Mouse (Mus musculus): ENCODE measurements around the gene Samd4.

Gene Samd4

DNA sequence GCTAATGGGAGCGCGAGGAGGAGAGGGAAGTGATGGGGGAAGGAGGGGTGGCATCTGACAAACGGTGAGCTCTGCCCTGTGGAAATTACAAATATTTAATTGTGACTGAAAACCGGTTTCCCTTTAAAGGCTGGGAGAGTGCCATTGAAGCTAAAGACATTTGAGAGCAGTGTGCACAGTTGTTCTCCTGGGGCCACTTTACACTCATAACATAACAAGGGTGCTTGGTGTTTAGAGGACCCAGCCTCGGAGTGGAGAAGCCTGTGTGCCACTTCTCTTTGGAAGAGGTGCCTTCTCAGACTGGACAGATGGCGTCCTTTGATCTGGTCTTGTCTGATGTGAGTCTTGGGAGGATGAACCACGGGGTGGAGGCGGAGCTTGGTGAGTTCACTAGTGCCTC, 26.2 kb downstream of the Samd4 start:
- no peak for DNase-seq (ENCODE audit: low spot score)

DNA sequence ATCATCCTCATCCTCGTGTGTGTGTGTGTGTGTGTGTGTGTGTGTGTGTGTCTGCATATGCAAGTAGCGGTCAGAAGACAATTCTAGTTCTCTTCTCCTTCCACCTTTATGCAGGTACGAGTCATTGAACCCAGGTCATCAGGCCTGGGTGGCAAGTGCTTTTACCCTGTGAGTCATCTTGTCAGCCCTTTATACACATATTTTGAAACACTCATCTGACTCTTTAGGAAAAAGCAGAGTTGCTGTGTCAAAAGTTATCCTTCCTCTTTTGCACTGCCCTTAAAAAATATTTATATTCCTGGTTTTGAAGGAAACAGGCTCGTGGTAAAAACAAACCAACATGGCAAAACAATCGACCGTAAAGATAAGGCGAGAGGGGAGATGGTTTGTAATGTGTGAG, 29.8 kb downstream of the Samd4 start:
- no peak for DNase-seq (ENCODE audit: low spot score)

- DNase-seq (ENCODE audit: low spot score) = no peak
These were observed 31.7 kb downstream of the Samd4 start for GRCm38 (mm10) chr14:46914356-46914755.

- DNase-seq (ENCODE audit: low spot score) = no peak
These were observed 32.9 kb downstream of the Samd4 start for GRCm38 (mm10) chr14:46915555-46915954.

DNA sequence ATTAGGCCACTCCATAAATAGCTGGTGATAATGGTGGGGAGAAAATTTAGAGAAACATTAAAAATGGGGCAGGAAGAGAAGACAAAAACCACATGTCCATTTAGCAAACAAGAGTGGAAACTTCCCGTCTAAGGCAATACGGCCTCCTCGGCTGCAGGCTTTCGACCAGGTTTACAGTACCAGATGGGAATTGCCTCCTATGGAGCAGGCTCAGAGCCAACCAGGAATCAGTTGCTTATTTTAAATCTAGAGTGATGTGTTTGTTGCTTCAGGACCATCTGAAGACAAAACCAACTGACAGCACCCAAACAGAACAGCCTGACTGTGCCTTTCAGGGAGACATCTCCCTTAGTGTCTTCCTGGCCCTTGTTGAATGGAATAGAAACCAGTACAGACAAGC, 33.9 kb downstream of the Samd4 start:
- DNase-seq (ENCODE audit: low spot score) = no peak

GRCm38 (mm10) chr14:46917136-46917535, 34.5 kb downstream of the Samd4 start:
- DNase-seq (ENCODE audit: low spot score) = no peak

GRCm38 (mm10) chr14:46917581-46917980, 34.9 kb downstream of the Samd4 start:
- no peak for DNase-seq (ENCODE audit: low spot score)

- no peak for DNase-seq (ENCODE audit: low spot score)
These were observed 37.8 kb downstream of the Samd4 start for GRCm38 (mm10) chr14:46920496-46920895.

GRCm38 (mm10) chr14:46921178-46921975, 38.7 kb downstream of the Samd4 start:
- no peak for DNase-seq (ENCODE audit: low spot score)

DNA sequence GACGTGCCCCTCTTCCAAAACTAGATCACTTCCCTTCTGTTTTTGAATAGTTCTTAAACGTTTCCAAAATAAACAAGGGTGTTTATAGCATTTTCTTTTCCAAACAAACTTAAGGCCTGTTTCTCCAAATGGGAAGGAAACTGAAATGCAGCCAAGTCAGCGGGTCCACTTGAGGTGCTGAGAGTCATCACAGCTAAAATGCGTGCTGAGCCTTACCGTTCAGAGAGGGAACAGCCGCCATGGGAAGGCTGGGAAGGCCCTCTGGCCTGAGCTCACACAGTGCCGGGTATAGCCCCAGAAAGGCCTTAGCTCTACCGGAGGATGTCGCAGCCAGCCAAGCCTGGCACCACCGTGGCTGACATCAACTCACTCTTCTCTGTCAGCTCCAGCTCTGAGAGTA, 41.3 kb downstream of the Samd4 start:
- no peak for DNase-seq (ENCODE audit: low spot score)

- no peak for DNase-seq (ENCODE audit: low spot score)
These were observed 41.8 kb downstream of the Samd4 start for GRCm38 (mm10) chr14:46924422-46924821.

DNA sequence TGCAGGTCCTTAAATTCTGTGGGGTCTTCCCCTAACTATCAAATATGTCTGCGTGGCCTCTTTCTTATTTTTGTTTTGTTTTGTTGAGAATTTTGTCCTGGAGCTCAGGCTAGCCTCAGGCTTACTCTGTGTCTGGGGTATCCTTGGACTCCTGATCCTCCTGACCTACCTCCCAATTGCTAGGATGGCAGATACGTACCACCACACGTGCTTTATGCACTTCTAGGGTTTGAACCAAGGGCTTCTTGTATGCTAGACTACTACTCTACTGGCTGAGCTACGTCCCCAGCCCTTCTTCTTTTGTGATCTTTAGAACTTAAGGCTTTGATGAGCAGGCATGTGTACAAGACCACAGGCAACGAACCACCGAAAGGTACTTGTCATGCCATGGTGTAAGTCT, 45.9 kb downstream of the Samd4 start:
- DNase-seq (ENCODE audit: low spot score) = no peak

DNA sequence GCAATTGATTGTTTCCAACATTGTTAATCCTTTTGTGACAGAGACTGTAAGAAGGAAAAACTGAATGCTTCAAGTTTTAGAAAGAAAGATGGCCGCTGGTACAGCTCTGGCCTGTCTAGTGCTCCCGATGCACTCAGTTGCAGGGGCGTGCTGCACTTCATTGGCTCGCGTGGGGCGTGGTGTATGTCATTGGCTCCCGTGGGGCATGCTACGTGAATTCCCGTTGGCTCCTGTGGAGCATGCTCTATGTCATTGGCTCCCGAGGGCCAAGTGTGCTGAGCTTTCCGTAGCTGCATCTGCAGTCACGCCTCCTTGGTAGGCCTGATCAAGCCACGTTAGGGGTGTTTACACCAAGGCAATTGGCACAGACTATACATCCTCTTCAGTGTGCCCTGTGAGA, 49.5 kb downstream of the Samd4 start:
- DNase-seq (ENCODE audit: low spot score) = no peak

GRCm38 (mm10) chr14:46932708-46933107, 50.1 kb downstream of the Samd4 start:
- DNase-seq (ENCODE audit: low spot score) = no peak

DNA sequence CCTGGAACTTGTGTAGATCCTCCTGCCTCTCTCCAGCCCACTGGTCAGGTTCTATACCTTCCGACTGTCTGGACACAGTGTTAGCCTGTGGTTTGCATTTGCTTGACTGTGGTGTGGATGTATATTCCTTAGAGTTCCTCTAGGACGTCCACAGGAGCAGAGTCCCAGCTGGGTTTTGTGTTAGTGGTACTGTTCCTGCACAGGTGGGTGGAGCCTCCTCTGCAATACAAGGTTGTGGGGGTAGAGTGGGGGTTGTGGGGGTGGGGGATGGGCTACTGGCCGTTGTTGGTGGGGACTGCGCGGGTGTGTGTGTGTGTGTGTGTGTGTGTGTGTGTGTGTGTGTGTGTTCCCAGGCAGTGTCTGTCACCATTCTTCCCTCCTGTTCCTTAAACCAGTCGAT, 58.4 kb downstream of the Samd4 start:
- DNase-seq (ENCODE audit: low spot score) = no peak

DNA sequence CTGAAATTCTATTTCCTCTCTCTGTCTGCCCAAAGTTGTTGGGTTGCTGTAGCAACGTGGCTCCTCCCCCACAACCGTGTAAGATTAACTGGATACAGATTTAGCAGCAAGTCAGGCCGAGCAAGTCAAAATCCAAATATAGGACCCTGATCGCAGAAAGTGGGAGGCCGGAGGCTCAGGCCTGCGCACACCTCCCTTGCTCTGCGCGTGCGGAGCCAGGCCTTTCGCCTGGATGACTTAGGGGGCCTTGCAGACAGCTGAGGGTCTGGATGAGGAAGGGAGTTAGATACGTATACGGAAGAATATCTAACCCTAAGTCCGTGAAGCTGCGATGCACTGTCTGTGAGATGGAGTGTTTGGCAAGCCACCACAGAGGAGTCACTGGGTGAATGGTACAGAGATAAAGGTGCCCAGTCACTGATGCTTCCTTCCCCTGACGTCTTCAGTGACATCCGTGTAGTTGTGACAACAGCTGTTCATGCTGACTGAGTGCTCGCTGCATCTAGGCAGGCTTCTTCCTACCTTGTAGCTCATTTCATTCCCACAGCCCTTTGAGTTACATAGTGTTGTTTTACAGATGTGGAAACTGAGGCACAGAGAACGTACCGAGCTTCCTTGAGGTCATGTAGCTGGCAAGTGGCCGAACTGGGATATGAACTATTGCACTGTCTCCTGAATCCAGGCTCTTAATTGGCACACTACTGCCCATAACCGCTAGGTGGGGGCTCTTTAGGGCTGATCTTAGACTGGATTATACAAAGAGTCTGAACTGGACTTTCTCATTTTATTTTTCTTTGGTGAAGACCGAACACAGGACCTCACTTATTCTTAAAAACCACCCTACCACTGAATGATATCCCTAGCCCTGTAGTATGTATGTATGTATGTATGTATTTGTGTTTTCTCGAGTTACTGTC, 59.5 kb downstream of the Samd4 start:
- peak; percentile 43 for DNase-seq (ENCODE audit: low spot score)

DNA sequence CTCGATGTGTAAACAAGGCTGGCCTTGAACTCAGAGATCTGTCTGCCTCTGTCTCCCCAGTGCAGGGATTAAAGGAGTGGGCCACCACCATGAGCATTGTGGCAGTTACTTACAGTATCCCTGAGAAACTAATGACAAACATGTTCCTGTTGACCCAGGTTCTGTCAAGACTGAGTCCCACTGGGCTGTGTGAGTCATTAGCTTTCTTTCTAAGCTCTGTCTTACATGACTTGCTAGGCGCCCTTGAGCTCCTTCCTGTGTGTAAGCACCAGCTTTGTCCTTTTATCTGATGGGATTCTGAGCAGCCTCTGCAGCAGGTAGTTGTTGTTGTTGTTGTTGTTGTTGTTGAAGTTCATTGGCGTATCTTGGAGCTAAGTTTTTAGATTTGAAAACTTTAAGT, 61.8 kb downstream of the Samd4 start:
- DNase-seq (ENCODE audit: low spot score) = no peak

DNA sequence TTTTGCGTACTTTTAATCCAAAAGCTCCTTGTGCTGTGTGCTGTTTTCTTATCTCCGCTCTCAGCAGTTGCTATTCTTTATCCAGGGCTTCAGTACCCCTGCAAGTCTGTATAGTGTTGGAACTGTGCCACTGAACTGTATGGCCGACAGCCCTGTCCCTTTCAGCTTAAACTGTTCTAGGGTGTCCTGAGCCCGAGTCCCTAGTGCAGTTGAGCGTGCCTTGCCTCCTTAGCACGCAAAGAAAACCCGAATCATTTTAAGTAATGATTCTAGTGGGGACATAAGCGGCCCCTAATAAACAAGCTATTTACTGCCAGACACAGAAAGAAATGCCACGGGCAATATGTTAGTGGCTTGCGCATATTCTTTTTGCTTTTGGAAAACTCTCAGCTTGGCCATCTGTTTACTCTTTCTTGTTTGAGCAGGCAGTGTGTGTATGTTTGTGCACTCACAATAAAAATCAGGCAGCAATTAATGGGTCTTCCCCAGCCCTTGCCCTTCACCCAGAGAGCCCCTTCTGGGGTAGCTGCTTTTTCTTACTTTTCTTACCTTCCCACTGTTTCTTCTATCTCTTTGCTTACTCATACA, 63.3 kb downstream of the Samd4 start:
- DNase-seq (ENCODE audit: low spot score) = no peak

GRCm38 (mm10) chr14:46947644-46948043, 65.0 kb downstream of the Samd4 start:
- DNase-seq (ENCODE audit: low spot score) = no peak

- DNase-seq (ENCODE audit: low spot score) = no peak
These were observed 68.1 kb downstream of the Samd4 start for GRCm38 (mm10) chr14:46950527-46951384.

DNA sequence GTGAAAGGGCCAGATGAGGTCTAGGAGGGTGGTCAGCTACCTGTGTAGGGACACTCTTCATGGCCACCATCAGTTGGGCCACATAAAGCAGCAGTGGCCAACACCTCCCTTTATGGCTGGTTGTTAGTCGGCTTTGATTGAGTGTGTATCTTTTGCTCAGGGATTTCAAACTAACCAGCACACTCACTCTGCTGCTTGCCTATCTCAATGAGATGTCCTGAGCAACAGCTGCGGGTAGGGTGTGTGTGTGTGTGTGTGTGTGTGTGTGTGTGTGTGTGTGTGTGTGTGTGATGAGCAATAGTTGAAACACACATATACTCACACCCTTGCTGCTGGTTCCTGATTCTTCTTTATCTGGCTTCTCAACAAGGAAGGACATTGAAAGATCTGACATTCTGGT, 69.6 kb downstream of the Samd4 start:
- no peak for DNase-seq (ENCODE audit: low spot score)

GRCm38 (mm10) chr14:46955109-46955508, 72.5 kb downstream of the Samd4 start:
- no peak for DNase-seq (ENCODE audit: low spot score)
